Mouse (Mus musculus): Measurements from ENCODE around the gene Ak2.

The Ak2 gene

GRCm38 (mm10) chr4:128974677-128975076 lies 17.1 kb upstream of the Ak2 start:
- no peak for DNase-seq (ENCODE audit: low read depth, low spot score)

GRCm38 (mm10) chr4:128976577-128976976 lies 15.2 kb upstream of the Ak2 start:
- DNase-seq (ENCODE audit: low read depth, low spot score): no peak

- no peak for DNase-seq (ENCODE audit: low read depth, low spot score)
These were observed 14.5 kb upstream of the Ak2 start for GRCm38 (mm10) chr4:128977217-128977616.

GRCm38 (mm10) chr4:128978634-128979033 lies 13.1 kb upstream of the Ak2 start:
- DNase-seq (ENCODE audit: low read depth, low spot score): no peak

- DNase-seq (ENCODE audit: low read depth, low spot score): no peak
These were observed 10.6 kb upstream of the Ak2 start for GRCm38 (mm10) chr4:128980890-128981832.

GRCm38 (mm10) chr4:128981833-128982180 lies 10.0 kb upstream of the Ak2 start:
- no peak for DNase-seq (ENCODE audit: low read depth, low spot score)

GRCm38 (mm10) chr4:128983151-128983550 lies 8.6 kb upstream of the Ak2 start:
- DNase-seq (ENCODE audit: low read depth, low spot score): no peak

- no peak for DNase-seq (ENCODE audit: low read depth, low spot score)
These were observed 8.1 kb upstream of the Ak2 start for GRCm38 (mm10) chr4:128983656-128984055.

GRCm38 (mm10) chr4:128984600-128984999 lies 7.2 kb upstream of the Ak2 start:
- DNase-seq (ENCODE audit: low read depth, low spot score): no peak

- DNase-seq (ENCODE audit: low read depth, low spot score): no peak
These were observed 2.8 kb upstream of the Ak2 start for GRCm38 (mm10) chr4:128988911-128989310.

- no peak for DNase-seq (ENCODE audit: low read depth, low spot score)
These were observed 2.1 kb upstream of the Ak2 start for GRCm38 (mm10) chr4:128989678-128990077.

- no peak for DNase-seq (ENCODE audit: low read depth, low spot score)
These were observed 418 bp downstream of the Ak2 start for GRCm38 (mm10) chr4:128992176-128992575.

- DNase-seq (ENCODE audit: low read depth, low spot score): peak; percentile 99
These were observed 1.4 kb downstream of the Ak2 start for GRCm38 (mm10) chr4:128993025-128993662.

- DNase-seq (ENCODE audit: low read depth, low spot score): no peak
These were observed 1.9 kb downstream of the Ak2 start for GRCm38 (mm10) chr4:128993675-128994074.

GRCm38 (mm10) chr4:128995238-128995637 lies 3.5 kb downstream of the Ak2 start:
- DNase-seq (ENCODE audit: low read depth, low spot score): no peak

- DNase-seq (ENCODE audit: low read depth, low spot score): no peak
These were observed 5.5 kb downstream of the Ak2 start for GRCm38 (mm10) chr4:128997258-128997657.

- DNase-seq (ENCODE audit: low read depth, low spot score): no peak
These were observed 6.6 kb downstream of the Ak2 start for GRCm38 (mm10) chr4:128998401-128998800.

GRCm38 (mm10) chr4:129000786-129001185 lies 9.0 kb downstream of the Ak2 start:
- DNase-seq (ENCODE audit: low read depth, low spot score): no peak

- DNase-seq (ENCODE audit: low read depth, low spot score): no peak
These were observed 12.0 kb downstream of the Ak2 start for GRCm38 (mm10) chr4:129003720-129004119.

- DNase-seq (ENCODE audit: low read depth, low spot score): no peak
These were observed 16.3 kb downstream of the Ak2 start for GRCm38 (mm10) chr4:129008006-129008519.

GRCm38 (mm10) chr4:129008672-129009071 lies 16.9 kb downstream of the Ak2 start:
- no peak for DNase-seq (ENCODE audit: low read depth, low spot score)

GRCm38 (mm10) chr4:129009521-129009920 lies 17.8 kb downstream of the Ak2 start:
- DNase-seq (ENCODE audit: low read depth, low spot score): no peak

Measured in retina, adult 2 months (tissue).